Mouse (Mus musculus): ENCODE measurements around the gene Cryzl2. TPM values are rescaled to one million over a fixed set of nuclear protein-coding genes. Genes with fewer than 3 reads are reported as not detected.
A peak's percentile ranks its signal among the peaks of the same experiment; 100 is the strongest.

Gene Cryzl2
- polyA plus RNA-seq, 1 experiment from 2014 or later = 8.3 TPM

- H3K4me1 ChIP-seq (ENCODE audit: control insufficient read depth, insufficient read depth, low read length) = peaks cover 18% of the 10 kb centered on the region
- 51% methylated on average over 3 of the region's 3 CpGs for WGBS
- no peak for ATAC-seq (ENCODE audit: low FRiP score)
- peak overlapping the region; percentile 37; the same call in 1 of the 2 replicates for H3K4me2 ChIP-seq
- no peaks in the 10 kb centered on the region for H3K9me3 ChIP-seq (ENCODE audit: control insufficient read depth, low read length)
- peak overlapping the region; percentile 37; the same call in 1 of the 2 replicates for H3K27ac ChIP-seq (ENCODE audit: low read depth, low read length)
- no peak for DNase-seq (ENCODE audit: low spot score, missing footprints)
- no peak overlapping the region for H3K9ac ChIP-seq (ENCODE audit: low read length)
- H3K4me3 ChIP-seq (ENCODE audit: low read depth, low read length) = no peak overlapping the region
- no peaks in the 10 kb centered on the region for H3K36me3 ChIP-seq (ENCODE audit: control insufficient read depth, insufficient read depth, low read length)
- no peaks in the 10 kb centered on the region; the same call in 1 of the 2 replicates for H3K27me3 ChIP-seq (ENCODE audit: control insufficient read depth, insufficient read depth, low read length)
Measured at GRCm38 (mm10) chr1:157457789-157458188, 588 bp upstream of the Cryzl2 start.

- WGBS = 92% methylated on average over 5 of the region's 5 CpGs
- DNase-seq (ENCODE audit: low spot score, missing footprints) (no peak), ATAC-seq (ENCODE audit: low FRiP score) (no peak)
- no peak overlapping the region for H3K4me2 ChIP-seq
- no peaks in the 10 kb centered on the region for H3K36me3 ChIP-seq (ENCODE audit: control insufficient read depth, insufficient read depth, low read length)
- no peaks in the 10 kb centered on the region for H3K9me3 ChIP-seq (ENCODE audit: control insufficient read depth, low read length)
- H3K27me3 ChIP-seq (ENCODE audit: control insufficient read depth, insufficient read depth, low read length) = no peaks in the 10 kb centered on the region
- H3K9ac ChIP-seq (ENCODE audit: low read length) = no peak overlapping the region
- peaks cover 12% of the 10 kb centered on the region for H3K4me1 ChIP-seq (ENCODE audit: control insufficient read depth, insufficient read depth, low read length)
- H3K4me3 ChIP-seq (ENCODE audit: low read depth, low read length) = no peak overlapping the region
- no peak overlapping the region for H3K27ac ChIP-seq (ENCODE audit: low read depth, low read length)
Measured at GRCm38 (mm10) chr1:157459904-157460303, 1.5 kb downstream of the Cryzl2 start.

- H3K9ac ChIP-seq (ENCODE audit: low read length) = no peak overlapping the region
- peaks cover 12% of the 10 kb centered on the region for H3K4me1 ChIP-seq (ENCODE audit: control insufficient read depth, insufficient read depth, low read length)
- no peaks in the 10 kb centered on the region for H3K36me3 ChIP-seq (ENCODE audit: control insufficient read depth, insufficient read depth, low read length)
- DNase-seq (ENCODE audit: low spot score, missing footprints) (no peak), ATAC-seq (ENCODE audit: low FRiP score) (no peak)
- no peak overlapping the region for H3K27ac ChIP-seq (ENCODE audit: low read depth, low read length)
- no peak overlapping the region for H3K4me3 ChIP-seq (ENCODE audit: low read depth, low read length)
- no peaks in the 10 kb centered on the region for H3K27me3 ChIP-seq (ENCODE audit: control insufficient read depth, insufficient read depth, low read length)
- no peak overlapping the region for H3K4me2 ChIP-seq
- over 99% methylated on average over 5 of the region's 5 CpGs for WGBS
- no peaks in the 10 kb centered on the region for H3K9me3 ChIP-seq (ENCODE audit: control insufficient read depth, low read length)
Measured at GRCm38 (mm10) chr1:157461276-157461675, 2.9 kb downstream of the Cryzl2 start.

- Histone ChIP-seq H3K4me1 (ENCODE audit: control insufficient read depth, insufficient read depth, low read length) (peaks cover 12% of the 10 kb centered on the region), H3K27me3 (ENCODE audit: control insufficient read depth, insufficient read depth, low read length) (no peaks in the 10 kb centered on the region), H3K9ac (ENCODE audit: low read length) (no peak overlapping the region), H3K36me3 (ENCODE audit: control insufficient read depth, insufficient read depth, low read length) (no peaks in the 10 kb centered on the region), H3K4me2 (no peak overlapping the region), H3K27ac (ENCODE audit: low read depth, low read length) (no peak overlapping the region), H3K9me3 (ENCODE audit: control insufficient read depth, low read length) (no peaks in the 10 kb centered on the region), H3K4me3 (ENCODE audit: low read depth, low read length) (no peak overlapping the region)
- no peak for ATAC-seq (ENCODE audit: low FRiP score)
- 77% methylated on average over 3 of the region's 3 CpGs for WGBS
- no peak for DNase-seq (ENCODE audit: low spot score, missing footprints)
Measured at GRCm38 (mm10) chr1:157462336-157462735, 4.0 kb downstream of the Cryzl2 start.

GRCm38 (mm10) chr1:157465194-157465593, 6.8 kb downstream of the Cryzl2 start:
- DNase-seq (ENCODE audit: low spot score, missing footprints) = peak; percentile 92
- H3K9me3 ChIP-seq (ENCODE audit: control insufficient read depth, low read length) = no peaks in the 10 kb centered on the region
- no peak overlapping the region for H3K27ac ChIP-seq (ENCODE audit: low read depth, low read length)
- H3K4me2 ChIP-seq = no peak overlapping the region
- H3K9ac ChIP-seq (ENCODE audit: low read length) = no peak overlapping the region
- no peak overlapping the region for H3K4me3 ChIP-seq (ENCODE audit: low read depth, low read length)
- no peaks in the 10 kb centered on the region for H3K36me3 ChIP-seq (ENCODE audit: control insufficient read depth, insufficient read depth, low read length)
- no peaks in the 10 kb centered on the region for H3K4me1 ChIP-seq (ENCODE audit: control insufficient read depth, insufficient read depth, low read length)
- WGBS = 89% methylated on average over 3 of the region's 3 CpGs
- no peaks in the 10 kb centered on the region for H3K27me3 ChIP-seq (ENCODE audit: control insufficient read depth, insufficient read depth, low read length)
- no peak for ATAC-seq (ENCODE audit: low FRiP score)

- Histone ChIP-seq H3K4me1 (ENCODE audit: control insufficient read depth, insufficient read depth, low read length) (no peaks in the 10 kb centered on the region), H3K27me3 (ENCODE audit: control insufficient read depth, insufficient read depth, low read length) (no peaks in the 10 kb centered on the region), H3K9me3 (ENCODE audit: control insufficient read depth, low read length) (no peaks in the 10 kb centered on the region), H3K27ac (ENCODE audit: low read depth, low read length) (no peak overlapping the region), H3K4me2 (no peak overlapping the region), H3K4me3 (ENCODE audit: low read depth, low read length) (no peak overlapping the region), H3K9ac (ENCODE audit: low read length) (no peak overlapping the region), H3K36me3 (ENCODE audit: control insufficient read depth, insufficient read depth, low read length) (no peaks in the 10 kb centered on the region)
- WGBS = 93% methylated on average over 8 of the region's 8 CpGs
- ATAC-seq (ENCODE audit: low FRiP score) (no peak), DNase-seq (ENCODE audit: low spot score, missing footprints) (no peak)
Measured at GRCm38 (mm10) chr1:157467866-157468265, 9.5 kb downstream of the Cryzl2 start.

GRCm38 (mm10) chr1:157470761-157471386, 12.5 kb downstream of the Cryzl2 start:
- Histone ChIP-seq H3K9ac (ENCODE audit: low read length) (no peak overlapping the region), H3K36me3 (ENCODE audit: control insufficient read depth, insufficient read depth, low read length) (no peaks in the 10 kb centered on the region), H3K4me3 (ENCODE audit: low read depth, low read length) (no peak overlapping the region), H3K27me3 (ENCODE audit: control insufficient read depth, insufficient read depth, low read length) (no peaks in the 10 kb centered on the region), H3K4me2 (no peak overlapping the region), H3K9me3 (ENCODE audit: control insufficient read depth, low read length) (no peaks in the 10 kb centered on the region), H3K4me1 (ENCODE audit: control insufficient read depth, insufficient read depth, low read length) (no peaks in the 10 kb centered on the region), H3K27ac (ENCODE audit: low read depth, low read length) (no peak overlapping the region)
- DNase-seq (ENCODE audit: low spot score, missing footprints) (no peak), ATAC-seq (ENCODE audit: low FRiP score) (no peak)
- whole genome bisulfite sequencing = 91% methylated on average over 9 of the region's 9 CpGs

- Histone ChIP-seq H3K27me3 (ENCODE audit: control insufficient read depth, insufficient read depth, low read length) (no peaks in the 10 kb centered on the region), H3K9me3 (ENCODE audit: control insufficient read depth, low read length) (no peaks in the 10 kb centered on the region), H3K4me3 (ENCODE audit: low read depth, low read length) (no peak overlapping the region), H3K4me1 (ENCODE audit: control insufficient read depth, insufficient read depth, low read length) (no peaks in the 10 kb centered on the region), H3K36me3 (ENCODE audit: control insufficient read depth, insufficient read depth, low read length) (no peaks in the 10 kb centered on the region), H3K9ac (ENCODE audit: low read length) (no peak overlapping the region), H3K4me2 (no peak overlapping the region), H3K27ac (ENCODE audit: low read depth, low read length) (no peak overlapping the region)
- DNase-seq (ENCODE audit: low spot score, missing footprints) (no peak), ATAC-seq (ENCODE audit: low FRiP score) (no peak)
- 92% methylated on average over 7 of the region's 7 CpGs for WGBS
Measured at GRCm38 (mm10) chr1:157472716-157473115, 14.3 kb downstream of the Cryzl2 start.

- Histone ChIP-seq H3K27me3 (ENCODE audit: control insufficient read depth, insufficient read depth, low read length) (no peaks in the 10 kb centered on the region), H3K4me1 (ENCODE audit: control insufficient read depth, insufficient read depth, low read length) (no peaks in the 10 kb centered on the region), H3K36me3 (ENCODE audit: control insufficient read depth, insufficient read depth, low read length) (no peaks in the 10 kb centered on the region), H3K4me3 (ENCODE audit: low read depth, low read length) (no peak overlapping the region), H3K9ac (ENCODE audit: low read length) (no peak overlapping the region), H3K9me3 (ENCODE audit: control insufficient read depth, low read length) (no peaks in the 10 kb centered on the region), H3K27ac (ENCODE audit: low read depth, low read length) (no peak overlapping the region), H3K4me2 (no peak overlapping the region)
- no peak for ATAC-seq (ENCODE audit: low FRiP score)
- DNase-seq (ENCODE audit: low spot score, missing footprints) = no peak
- 93% methylated on average over 8 of the region's 8 CpGs for WGBS
Measured at GRCm38 (mm10) chr1:157474865-157475264, 16.5 kb downstream of the Cryzl2 start.

Data from midbrain, embryonic 11.5 days (tissue).